Mouse (Mus musculus) macrophage (primary cell): Measurements from ENCODE around the gene Nsdhl. TPM values are rescaled to one million over a fixed set of nuclear protein-coding genes. Genes with fewer than 3 reads are reported as not detected.

ENCODE experiments used
- H3K27ac ChIP-seq: fragments of 350-480 bp; formaldehyde crosslinking; 2 replicates; pipeline ENCODE4 v1.9.0; 2021
- H3K36me3 ChIP-seq: fragments of 350-480 bp; formaldehyde crosslinking; 2 replicates; pipeline ENCODE4 v1.9.0; 2021; ENCODE audit errors: inconsistent target
- H3K4me3 ChIP-seq: fragments of 350-480 bp; formaldehyde crosslinking; 2 replicates; pipeline ENCODE4 v1.9.0; 2021; ENCODE audit errors: inconsistent target
- H3K79me2 ChIP-seq: fragments of 350-480 bp; formaldehyde crosslinking; 2 replicates; pipeline ENCODE4 v1.9.0; 2021; ENCODE audit errors: inconsistent target
- WGBS: methylation state at CpG from one replicate; pipeline ENCODE4 v1.1.7; 2026; ENCODE audit warnings: inconsistent platforms; ENCODE audit not compliant: missing documents; 5-methylcytosine and 5-hydroxymethylcytosine counted together
- polyA plus RNA-seq: library from polyadenylated mRNA; stranded (reverse); fragments of 250-400 nt; gene quantifications from 3 replicates; pipeline ENCODE4 v1.2.4, GENCODE M21; 2018; ENCODE audit warnings: inconsistent platforms
- total RNA-seq, 78 experiments: library from RNA; depleted of rRNA; stranded (reverse); fragments of 250-400 nt; gene quantifications; 1 replicate in 9 of 78; 2 replicates in 24 of 78; 3 replicates in 43 of 78; 4 replicates in 2 of 78; pipeline ENCODE4 v1.2.4; 2018; ENCODE audit warnings: inconsistent platforms in 56 of 78

Gene Nsdhl
- total RNA-seq (2018; cell fraction: chromatin; rRNA removed): 10 to 100 TPM in 18 of 26 experiments, 1 to 10 TPM in 8; 4.0 to 31.2 (median 15.2) TPM
- total RNA-seq (2018; cell fraction: cytosol; rRNA removed): 10 to 100 TPM; 11.3 to 25.3 (median 20.1) TPM
- 10 to 100 TPM in 24 of 26 experiments, 1 to 10 TPM in 2; 6.5 to 46.3 (median 19.0) TPM for total RNA-seq (2018; cell fraction: nucleus; rRNA removed)
- 17.8 to 25.0 TPM (median 21.0 TPM) in 3 replicates for polyA plus RNA-seq

DNA sequence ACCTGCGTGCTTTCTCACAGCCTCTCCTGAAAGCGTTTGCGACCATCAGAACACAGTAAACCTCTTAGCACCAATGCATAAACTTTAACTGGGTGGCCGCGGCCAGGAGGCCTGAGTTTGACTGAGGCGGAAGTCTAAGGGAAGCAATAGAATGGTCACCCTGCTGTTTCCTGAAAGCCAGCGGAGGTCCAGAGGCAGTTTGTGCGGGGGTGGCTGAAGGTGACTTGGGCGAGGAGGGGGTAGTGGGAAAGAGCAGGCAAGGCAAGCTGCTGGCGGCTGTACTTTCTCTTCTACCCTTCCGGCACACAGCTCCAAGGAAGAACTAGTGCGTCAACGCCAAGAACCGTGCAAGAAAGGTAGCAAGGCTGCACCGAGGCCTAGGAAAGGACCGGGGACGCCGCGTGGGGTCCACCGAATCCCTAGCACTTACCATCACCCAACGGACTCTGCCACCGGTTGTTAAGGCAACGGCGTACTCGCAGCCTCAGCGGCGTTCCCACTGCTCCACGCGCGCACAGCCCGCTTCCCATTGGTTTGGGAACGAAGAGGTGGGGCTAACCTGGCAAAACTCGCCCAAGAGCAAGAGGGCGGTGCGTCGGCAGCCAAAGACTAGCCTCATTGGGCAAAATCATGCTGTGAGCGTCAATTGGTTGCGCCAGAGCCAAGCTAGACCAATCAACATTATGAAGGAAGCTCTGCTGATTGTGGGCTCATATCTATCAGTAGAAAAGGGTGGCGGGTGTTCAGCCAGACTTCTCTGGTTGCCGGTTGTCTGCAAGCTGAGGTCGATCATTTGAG, at the start of gene Nsdhl, which contains the start of gene Cetn2:
Gene Nsdhl (plus strand): TSS at position 674 of the 798 bp plus-strand sequence.
Gene Cetn2 (minus strand): TSS at position 528 of the 798 bp plus-strand sequence.
- 22% methylated on average over 40 of the region's 41 CpGs for WGBS
- H3K27ac ChIP-seq: peak within 1 kb of the TSS; percentile 74
- no peaks in the 10 kb centered on the region for H3K36me3 ChIP-seq
- peaks cover 24% of the 10 kb centered on the region; the same call in 1 of the 2 replicates for H3K79me2 ChIP-seq
- peak within 1 kb of the TSS; percentile 72 for H3K4me3 ChIP-seq

DNA sequence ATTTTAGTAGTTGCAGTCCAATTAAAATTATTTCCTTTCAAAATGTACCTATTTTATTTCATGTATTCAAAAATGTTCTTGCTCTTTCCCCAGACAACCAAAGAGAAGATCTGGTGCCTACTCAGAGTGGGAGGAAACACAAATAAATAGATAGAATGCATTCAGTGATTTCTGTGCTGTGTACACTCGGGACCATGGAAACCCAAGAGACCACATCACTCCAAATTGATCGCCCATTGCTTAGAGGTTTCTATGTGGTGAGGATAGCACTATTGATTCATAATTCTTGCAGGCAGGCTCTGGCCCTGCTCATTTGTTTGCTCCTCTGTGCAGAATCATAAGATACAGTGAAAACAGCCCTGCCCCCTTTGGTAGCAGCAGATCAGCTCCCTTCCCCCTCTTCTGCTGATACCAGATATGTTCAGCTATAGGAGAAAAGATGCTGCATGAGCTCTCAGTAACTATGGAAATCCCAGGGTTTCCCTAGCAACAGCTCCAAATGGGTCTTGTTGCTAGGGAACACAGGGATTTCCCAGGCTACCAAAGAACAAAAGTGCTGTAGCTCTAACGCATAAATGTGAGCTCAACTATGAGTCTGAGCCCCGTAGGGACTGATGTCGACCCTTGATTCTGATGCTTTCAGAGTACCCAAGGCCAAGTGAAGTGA, 22.8 kb upstream of the Nsdhl start:
- Histone ChIP-seq H3K79me2 (no peaks in the 10 kb centered on the region), H3K4me3 (no peak overlapping the region), H3K36me3 (no peaks in the 10 kb centered on the region), H3K27ac (no peak overlapping the region)
- WGBS: 80% methylated on average over 5 of the region's 5 CpGs

DNA sequence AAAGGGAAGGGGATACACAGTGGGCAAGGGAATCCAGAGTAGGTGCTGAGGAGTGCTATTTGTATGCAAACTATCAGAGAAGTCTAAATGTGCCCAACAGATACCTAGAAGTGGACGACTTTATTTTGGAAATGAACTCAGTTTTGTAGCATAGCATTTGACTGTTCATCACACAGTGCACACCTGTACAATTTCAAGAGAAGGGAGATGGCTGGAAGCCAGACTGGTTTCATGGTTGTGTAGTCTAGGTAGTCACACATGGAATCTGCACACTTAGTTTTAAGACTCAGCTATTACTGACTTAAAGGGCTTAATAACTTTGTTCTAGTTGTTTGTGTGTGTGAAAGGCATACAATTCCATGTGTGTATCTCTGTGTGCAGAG, 22.3 kb upstream of the Nsdhl start:
- 88% methylated on average over 1 of the region's 1 CpGs for WGBS
- H3K4me3 ChIP-seq: no peak overlapping the region
- no peaks in the 10 kb centered on the region for H3K79me2 ChIP-seq

DNA sequence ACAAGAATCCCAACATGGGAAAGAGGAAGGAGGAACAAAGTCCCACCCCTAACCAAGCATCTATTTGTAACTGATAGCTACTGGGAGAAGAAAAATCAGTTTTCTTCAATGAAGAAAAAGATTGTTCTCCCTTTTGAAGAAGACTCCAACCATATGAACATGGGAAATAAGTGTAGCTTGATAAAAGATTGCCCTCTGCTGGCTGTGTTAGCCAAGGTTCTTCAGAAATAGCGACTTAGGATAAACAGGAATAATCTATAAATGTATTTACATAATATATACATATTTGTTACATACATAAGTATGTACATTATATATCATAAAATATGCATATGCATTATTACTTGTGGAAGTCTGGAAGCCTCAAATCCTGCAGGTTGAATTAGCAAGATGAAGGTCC, 15.8 kb upstream of the Nsdhl start:
- Histone ChIP-seq H3K4me3 (no peak overlapping the region), H3K79me2 (no peaks in the 10 kb centered on the region), H3K27ac (no peak overlapping the region), H3K36me3 (no peaks in the 10 kb centered on the region)
- WGBS: no CpG with 5 or more reads among the region's 1 CpGs

More for the DNA sequence above, 22.3 kb upstream of the Nsdhl start:
- Histone ChIP-seq H3K36me3 (no peaks in the 10 kb centered on the region), H3K27ac (no peak overlapping the region)

DNA sequence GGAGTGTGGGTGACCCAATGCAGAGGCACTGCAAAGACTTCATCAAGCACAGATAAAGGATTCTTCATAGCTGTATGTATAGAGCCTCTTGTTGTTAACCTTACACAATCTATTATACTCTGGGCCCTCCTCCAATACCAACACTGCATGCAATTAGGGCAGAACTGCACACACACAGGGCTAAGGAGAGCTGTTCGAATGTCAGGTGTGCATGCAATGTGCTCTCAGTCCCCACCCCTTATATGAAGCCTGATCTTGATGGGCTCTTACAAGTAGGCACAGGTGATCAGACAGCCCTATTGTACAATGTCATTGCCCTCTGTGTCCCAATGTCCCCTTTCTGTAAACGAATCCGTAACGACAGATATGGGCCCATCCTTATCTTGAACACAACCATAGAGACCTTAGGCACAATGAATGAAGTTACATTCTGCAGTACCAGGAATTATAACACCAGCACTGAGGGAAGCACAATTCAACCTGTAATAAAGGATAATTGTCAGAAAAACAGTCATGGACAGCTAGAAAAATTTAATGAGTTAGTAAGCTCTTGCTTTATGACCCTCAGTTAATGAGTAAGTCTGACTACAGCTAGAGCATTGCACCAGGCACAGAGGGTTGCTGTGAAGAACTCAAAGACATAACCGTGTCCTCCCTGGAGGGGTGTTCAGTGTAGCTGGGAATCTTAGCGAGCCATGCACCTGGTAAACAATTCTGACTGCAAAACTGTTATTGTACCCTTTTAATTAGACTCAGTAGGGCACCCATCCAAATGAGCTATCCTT, 10.5 kb upstream of the Nsdhl start:
- WGBS: 93% methylated on average over 5 of the region's 6 CpGs
- no peaks in the 10 kb centered on the region for H3K36me3 ChIP-seq
- no peak overlapping the region for H3K27ac ChIP-seq
- H3K4me3 ChIP-seq: no peak overlapping the region
- no peaks in the 10 kb centered on the region for H3K79me2 ChIP-seq

DNA sequence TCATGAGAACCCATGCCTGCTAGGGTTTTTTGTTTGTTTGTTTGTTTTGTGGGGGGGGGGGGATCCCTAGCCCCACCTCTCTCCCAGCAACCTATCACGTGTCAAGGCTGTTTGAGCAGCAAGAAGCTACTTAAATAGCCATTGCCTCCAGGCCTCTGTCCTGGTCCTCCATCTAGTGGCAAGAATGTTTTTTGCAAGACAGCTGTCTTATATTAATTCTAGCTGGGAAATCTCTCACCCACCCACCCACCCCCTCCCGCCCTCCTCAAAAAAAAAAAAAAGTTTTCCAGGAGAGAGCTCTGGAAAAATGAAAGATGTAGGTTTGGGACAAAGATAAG, 10.0 kb upstream of the Nsdhl start:
- H3K4me3 ChIP-seq: no peak overlapping the region
- H3K27ac ChIP-seq: no peak overlapping the region
- H3K36me3 ChIP-seq: no peaks in the 10 kb centered on the region
- H3K79me2 ChIP-seq: no peaks in the 10 kb centered on the region
- WGBS: 80% methylated on average over 1 of the region's 2 CpGs

DNA sequence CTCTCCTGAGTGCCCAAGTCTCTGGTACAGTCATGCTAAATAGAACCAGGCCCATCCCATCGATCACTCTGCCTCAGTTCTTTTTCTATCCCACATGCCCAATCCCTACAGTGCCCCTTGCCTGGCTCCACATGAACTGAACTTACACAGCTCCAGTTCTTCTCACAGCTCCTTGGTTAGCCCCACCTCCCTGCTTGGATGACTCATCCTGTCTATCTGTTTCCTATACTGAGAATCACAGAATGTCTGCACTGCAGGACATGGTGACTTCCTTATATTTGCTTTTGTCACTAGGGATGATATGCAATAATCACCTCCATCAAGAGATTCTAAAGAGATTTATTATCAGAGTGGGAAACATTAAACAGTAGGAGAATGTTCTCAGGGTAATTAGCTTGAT, 6.7 kb upstream of the Nsdhl start:
- Histone ChIP-seq H3K79me2 (no peaks in the 10 kb centered on the region), H3K27ac (no peak overlapping the region), H3K36me3 (no peaks in the 10 kb centered on the region), H3K4me3 (no peak overlapping the region)
- 92% methylated on average over 1 of the region's 1 CpGs for WGBS

DNA sequence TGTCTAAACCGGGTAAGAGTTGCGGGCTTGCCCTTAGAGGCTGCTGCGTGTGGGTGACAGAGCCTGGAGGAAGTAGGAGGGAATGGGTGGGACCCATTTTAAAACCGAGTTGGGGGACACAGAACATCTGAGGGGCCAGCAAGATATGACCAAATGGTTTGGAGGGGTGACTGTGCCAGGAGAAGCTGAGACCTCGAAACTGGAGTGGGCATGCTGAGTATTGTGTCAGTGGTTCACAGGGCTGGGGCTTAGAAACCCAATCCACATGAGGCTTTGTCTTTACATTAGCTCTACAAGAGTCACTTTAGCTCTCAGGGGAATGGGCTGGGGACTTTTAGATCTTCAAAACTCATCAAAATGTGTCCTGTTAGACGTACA, 314 bp downstream of the Nsdhl start:
- Histone ChIP-seq H3K79me2 (peaks cover 24% of the 10 kb centered on the region; the same call in 1 of the 2 replicates), H3K4me3 (peak overlapping the region; percentile 72), H3K27ac (peak overlapping the region; percentile 74), H3K36me3 (no peaks in the 10 kb centered on the region)
- WGBS: 27% methylated on average over 6 of the region's 6 CpGs

DNA sequence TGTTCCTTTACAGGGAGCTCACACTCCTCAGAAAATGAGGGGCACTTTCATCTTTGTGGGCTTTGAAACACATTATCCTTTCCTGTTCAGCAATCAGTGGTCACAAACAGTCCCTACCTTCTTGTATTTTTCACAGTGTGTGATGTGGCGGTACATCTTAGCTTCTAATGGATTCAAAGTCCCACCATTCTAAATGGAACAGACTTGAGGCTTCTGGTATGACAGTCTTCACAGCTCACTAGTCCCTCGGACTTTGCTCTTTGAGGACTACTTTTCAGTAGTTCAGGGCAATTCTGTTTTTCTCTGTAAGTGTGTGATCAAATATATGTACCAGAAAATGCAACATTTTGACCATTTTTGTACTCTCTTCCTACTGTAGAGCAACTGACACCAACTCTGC, 3.0 kb downstream of the Nsdhl start:
- WGBS: 90% methylated on average over 2 of the region's 2 CpGs
- Histone ChIP-seq H3K4me3 (no peak overlapping the region), H3K36me3 (no peaks in the 10 kb centered on the region), H3K79me2 (peaks cover 24% of the 10 kb centered on the region; the same call in 1 of the 2 replicates), H3K27ac (no peak overlapping the region)

DNA sequence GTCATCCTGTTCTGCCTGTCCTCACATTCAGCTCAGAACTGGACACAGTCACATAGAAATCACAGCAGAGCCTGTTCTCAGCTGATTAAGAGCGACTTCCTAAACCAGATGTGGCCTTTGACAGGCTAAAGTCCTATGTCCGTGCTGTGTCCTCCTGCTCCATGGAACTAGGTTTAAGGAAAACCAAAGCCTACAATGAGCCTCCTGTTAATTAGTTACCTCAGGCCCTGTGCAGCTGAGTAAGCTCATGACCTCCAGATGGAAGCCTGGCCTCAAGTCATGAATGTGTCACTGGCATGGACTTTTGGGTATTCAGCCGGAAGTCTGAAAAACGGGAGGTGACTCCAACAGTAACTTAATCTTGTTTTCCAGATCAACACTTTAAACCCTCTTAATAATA, 35.1 kb downstream of the Nsdhl start:
- WGBS: 87% methylated on average over 4 of the region's 4 CpGs
- H3K27ac ChIP-seq: no peak overlapping the region
- no peaks in the 10 kb centered on the region; the same call in 1 of the 2 replicates for H3K36me3 ChIP-seq
- no peaks in the 10 kb centered on the region for H3K79me2 ChIP-seq
- H3K4me3 ChIP-seq: no peak overlapping the region

DNA sequence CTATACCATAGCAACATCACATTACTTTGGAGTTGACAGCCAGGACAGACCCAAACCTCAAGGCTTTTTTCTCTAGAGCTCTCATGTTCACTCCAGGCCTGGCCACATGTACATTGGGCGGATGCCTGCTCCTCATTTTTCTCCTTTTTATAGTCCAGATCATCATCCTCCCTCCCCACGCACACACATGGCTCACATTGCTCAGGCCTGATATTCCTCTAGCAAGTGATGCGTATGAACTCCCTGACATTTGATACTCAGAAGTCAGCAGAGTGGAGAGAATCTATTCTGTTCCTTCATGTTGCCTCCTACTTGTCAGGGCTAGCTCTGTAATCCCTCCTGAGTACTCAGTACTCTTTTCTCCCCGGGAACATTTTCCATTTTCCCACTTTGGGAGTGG, 38.1 kb downstream of the Nsdhl start:
- H3K27ac ChIP-seq: no peak overlapping the region
- H3K36me3 ChIP-seq: no peaks in the 10 kb centered on the region
- H3K79me2 ChIP-seq: no peaks in the 10 kb centered on the region
- no peak overlapping the region for H3K4me3 ChIP-seq
- 84% methylated on average over 3 of the region's 4 CpGs for WGBS

DNA sequence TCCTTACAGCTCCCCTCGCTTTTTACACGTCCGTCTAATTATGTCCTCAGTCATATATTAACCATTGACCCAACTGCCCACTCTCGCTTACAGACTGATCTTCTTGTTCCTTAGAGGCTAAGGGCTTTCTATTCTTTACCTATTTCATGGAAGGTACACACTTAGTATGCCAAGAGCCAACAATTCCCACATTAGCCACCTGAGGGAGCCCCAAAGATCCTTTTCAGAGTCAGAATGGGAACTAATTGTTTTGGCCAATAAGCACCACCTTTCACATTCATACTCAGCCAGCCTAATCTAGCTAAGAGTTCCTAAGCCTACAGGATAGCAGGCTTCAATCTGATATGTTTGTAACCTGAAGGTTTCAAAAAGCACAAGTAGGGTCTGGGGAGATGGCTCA, 42.1 kb downstream of the Nsdhl start:
- Histone ChIP-seq H3K36me3 (no peaks in the 10 kb centered on the region), H3K79me2 (no peaks in the 10 kb centered on the region), H3K27ac (no peak overlapping the region), H3K4me3 (no peak overlapping the region)
- WGBS: 90% methylated on average over 4 of the region's 4 CpGs

DNA sequence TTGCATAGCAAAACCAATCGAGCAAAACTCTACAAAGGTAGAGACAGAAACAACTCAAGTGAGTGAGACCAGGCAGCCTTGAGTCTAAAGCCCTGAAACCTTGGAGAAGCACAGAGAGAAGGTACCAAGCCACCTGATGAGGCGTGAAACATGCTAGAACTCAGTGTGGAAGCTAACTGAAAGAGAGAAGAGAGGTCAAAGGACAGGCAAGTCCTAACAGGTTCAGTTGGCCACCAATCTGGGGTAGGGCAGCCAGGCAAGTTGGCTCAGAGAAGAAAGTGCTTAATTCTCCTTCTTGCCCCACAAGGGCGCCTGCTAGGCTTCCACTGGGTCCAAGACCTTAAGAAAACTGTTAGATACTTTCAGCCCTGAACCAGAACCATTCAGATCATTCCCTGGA, 43.2 kb downstream of the Nsdhl start:
- WGBS: 77% methylated on average over 3 of the region's 3 CpGs
- no peak overlapping the region for H3K4me3 ChIP-seq
- H3K36me3 ChIP-seq: no peaks in the 10 kb centered on the region
- H3K79me2 ChIP-seq: no peaks in the 10 kb centered on the region
- H3K27ac ChIP-seq: no peak overlapping the region

DNA sequence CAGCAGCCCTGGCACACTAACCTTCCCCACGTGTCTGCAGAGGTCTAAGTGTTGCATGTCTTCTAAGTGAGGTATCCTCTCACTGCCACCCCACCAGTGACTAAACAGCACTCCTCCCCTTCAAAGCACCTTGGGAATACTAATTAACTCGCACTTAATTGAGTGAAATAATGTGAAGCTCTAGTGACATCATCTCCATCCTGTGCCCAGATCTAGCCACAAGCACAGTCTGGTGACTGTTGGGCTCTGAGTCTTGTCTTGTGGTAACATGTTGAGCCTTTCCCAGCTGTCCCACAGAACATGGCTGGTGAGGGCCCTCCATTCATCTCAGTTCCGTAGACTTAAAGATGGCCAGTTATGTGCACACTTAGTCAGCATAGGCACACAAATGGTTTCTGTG, 44.4 kb downstream of the Nsdhl start:
- no peak overlapping the region for H3K27ac ChIP-seq
- no peak overlapping the region for H3K4me3 ChIP-seq
- H3K36me3 ChIP-seq: no peaks in the 10 kb centered on the region
- 86% methylated on average over 2 of the region's 3 CpGs for WGBS
- H3K79me2 ChIP-seq: no peaks in the 10 kb centered on the region
